Mouse (Mus musculus): ENCODE results near the gene Camk1d. TPM values are rescaled to one million over a fixed set of nuclear protein-coding genes. Genes with fewer than 3 reads are reported as not detected.

The Camk1d gene
- polyA plus RNA-seq, 1 experiment, result 9.8 TPM

DNA sequence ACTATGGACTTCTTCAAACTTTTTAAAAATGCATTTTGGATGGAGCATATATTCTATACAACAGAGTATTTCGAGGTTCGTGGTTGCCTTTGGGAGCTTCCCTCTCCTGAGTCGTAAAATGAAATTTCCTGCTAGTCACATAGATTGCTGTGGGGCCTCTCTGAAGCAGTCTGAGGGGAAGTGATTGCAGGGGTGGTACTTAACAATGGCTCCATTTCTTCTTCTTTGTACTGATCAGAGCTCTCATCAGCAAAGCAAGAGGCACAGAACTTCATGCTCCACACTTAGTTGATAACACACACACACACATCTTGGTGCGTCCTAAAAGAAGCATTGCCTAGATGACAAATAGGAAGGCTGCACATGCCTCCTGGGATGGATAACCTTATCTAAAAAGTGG lies 114.6 kb downstream of the Camk1d start:
- WGBS, result 19% methylated on average over 4 of the region's 4 CpGs
- TF ChIP-seq CTCF (IDR thresholded peaks at IDR 0.05; ENCODE audit: control insufficient read depth, insufficient read depth, low read length) (no peak), POLR2A (IDR thresholded peaks at IDR 0.05; ENCODE audit: borderline replicate concordance, control insufficient read depth, low read depth, low read length) (no peak)
- Histone ChIP-seq H3K4me3 (replicated peaks; ENCODE audit: control insufficient read depth, low read depth, low read length) (no peak overlapping the region), H3K4me1 (ENCODE audit: control insufficient read depth, insufficient read depth, low read length) (no peaks in the 10 kb centered on the region), H3K27ac (ENCODE audit: control insufficient read depth, insufficient read depth, low read depth, low read length, poor library complexity) (no peak overlapping the region)

GRCm38 (mm10) chr2:5598533-5598932 lies 115.8 kb downstream of the Camk1d start:
- TF ChIP-seq CTCF (IDR thresholded peaks at IDR 0.05; ENCODE audit: control insufficient read depth, insufficient read depth, low read length) (no peak), POLR2A (IDR thresholded peaks at IDR 0.05; ENCODE audit: borderline replicate concordance, control insufficient read depth, low read depth, low read length) (no peak)
- 85% methylated on average over 5 of the region's 5 CpGs for WGBS
- Histone ChIP-seq H3K4me1 (ENCODE audit: control insufficient read depth, insufficient read depth, low read length) (no peaks in the 10 kb centered on the region), H3K4me3 (replicated peaks; ENCODE audit: control insufficient read depth, low read depth, low read length) (no peak overlapping the region), H3K27ac (ENCODE audit: control insufficient read depth, insufficient read depth, low read depth, low read length, poor library complexity) (no peak overlapping the region)

GRCm38 (mm10) chr2:5596882-5597281 lies 117.4 kb downstream of the Camk1d start:
- no peak overlapping the region for H3K27ac ChIP-seq (ENCODE audit: control insufficient read depth, insufficient read depth, low read depth, low read length, poor library complexity)
- TF ChIP-seq CTCF (IDR thresholded peaks at IDR 0.05; ENCODE audit: control insufficient read depth, insufficient read depth, low read length), result no peak
- no peak for TF ChIP-seq POLR2A (IDR thresholded peaks at IDR 0.05; ENCODE audit: borderline replicate concordance, control insufficient read depth, low read depth, low read length)
- 8% methylated on average over 12 of the region's 12 CpGs for WGBS
- H3K4me1 ChIP-seq (ENCODE audit: control insufficient read depth, insufficient read depth, low read length), result no peaks in the 10 kb centered on the region
- H3K4me3 ChIP-seq (replicated peaks; ENCODE audit: control insufficient read depth, low read depth, low read length), result no peak overlapping the region

- Histone ChIP-seq H3K27ac (ENCODE audit: control insufficient read depth, insufficient read depth, low read depth, low read length, poor library complexity) (no peak overlapping the region), H3K4me3 (replicated peaks; ENCODE audit: control insufficient read depth, low read depth, low read length) (no peak overlapping the region)
- 84% methylated on average over 8 of the region's 8 CpGs for WGBS
Measured at GRCm38 (mm10) chr2:5595356-5596191, 118.7 kb downstream of the Camk1d start.

GRCm38 (mm10) chr2:5592461-5593136 lies 121.7 kb downstream of the Camk1d start:
- Histone ChIP-seq H3K27ac (ENCODE audit: control insufficient read depth, insufficient read depth, low read depth, low read length, poor library complexity) (no peak overlapping the region), H3K4me1 (ENCODE audit: control insufficient read depth, insufficient read depth, low read length) (no peaks in the 10 kb centered on the region), H3K4me3 (replicated peaks; ENCODE audit: control insufficient read depth, low read depth, low read length) (no peak overlapping the region)
- TF ChIP-seq POLR2A (IDR thresholded peaks at IDR 0.05; ENCODE audit: borderline replicate concordance, control insufficient read depth, low read depth, low read length) (no peak), CTCF (IDR thresholded peaks at IDR 0.05; ENCODE audit: control insufficient read depth, insufficient read depth, low read length) (no peak)
- WGBS, result 34% methylated on average over 6 of the region's 6 CpGs

More at GRCm38 (mm10) chr2:5595356-5596191, 118.7 kb downstream of the Camk1d start:
- TF ChIP-seq POLR2A (IDR thresholded peaks at IDR 0.05; ENCODE audit: borderline replicate concordance, control insufficient read depth, low read depth, low read length) (no peak), CTCF (IDR thresholded peaks at IDR 0.05; ENCODE audit: control insufficient read depth, insufficient read depth, low read length) (no peak)
- H3K4me1 ChIP-seq (ENCODE audit: control insufficient read depth, insufficient read depth, low read length), result no peaks in the 10 kb centered on the region

GRCm38 (mm10) chr2:5590074-5590473 lies 124.2 kb downstream of the Camk1d start:
- Histone ChIP-seq H3K27ac (ENCODE audit: control insufficient read depth, insufficient read depth, low read depth, low read length, poor library complexity) (no peak overlapping the region), H3K4me1 (ENCODE audit: control insufficient read depth, insufficient read depth, low read length) (no peaks in the 10 kb centered on the region), H3K4me3 (replicated peaks; ENCODE audit: control insufficient read depth, low read depth, low read length) (no peak overlapping the region)
- TF ChIP-seq CTCF (IDR thresholded peaks at IDR 0.05; ENCODE audit: control insufficient read depth, insufficient read depth, low read length) (no peak), POLR2A (IDR thresholded peaks at IDR 0.05; ENCODE audit: borderline replicate concordance, control insufficient read depth, low read depth, low read length) (no peak)
- WGBS, result 65% methylated on average over 5 of the region's 5 CpGs

DNA sequence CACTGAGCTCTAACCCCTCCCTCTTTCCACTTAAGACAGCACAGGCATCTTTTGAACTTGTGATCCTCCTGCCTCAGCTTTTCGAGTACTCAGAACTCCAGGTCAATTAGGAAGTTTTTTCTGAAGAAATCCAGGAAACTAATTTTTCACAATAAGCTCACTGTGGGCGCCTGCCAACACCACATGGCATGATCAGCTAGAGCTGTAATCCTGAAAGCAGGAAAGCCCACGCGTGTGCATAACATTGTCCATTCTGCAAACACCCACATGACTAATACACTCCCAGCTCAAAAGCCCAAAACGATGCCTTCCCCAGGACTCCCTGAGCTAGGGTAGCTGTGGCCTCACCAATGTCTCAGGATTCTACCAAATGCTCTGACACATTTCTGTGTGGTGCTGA lies 125.2 kb downstream of the Camk1d start:
- Histone ChIP-seq H3K27ac (ENCODE audit: control insufficient read depth, insufficient read depth, low read depth, low read length, poor library complexity) (no peak overlapping the region), H3K4me3 (replicated peaks; ENCODE audit: control insufficient read depth, low read depth, low read length) (no peak overlapping the region), H3K4me1 (ENCODE audit: control insufficient read depth, insufficient read depth, low read length) (no peaks in the 10 kb centered on the region)
- 80% methylated on average over 5 of the region's 5 CpGs for WGBS
- TF ChIP-seq CTCF (IDR thresholded peaks at IDR 0.05; ENCODE audit: control insufficient read depth, insufficient read depth, low read length) (no peak), POLR2A (IDR thresholded peaks at IDR 0.05; ENCODE audit: borderline replicate concordance, control insufficient read depth, low read depth, low read length) (no peak)

DNA sequence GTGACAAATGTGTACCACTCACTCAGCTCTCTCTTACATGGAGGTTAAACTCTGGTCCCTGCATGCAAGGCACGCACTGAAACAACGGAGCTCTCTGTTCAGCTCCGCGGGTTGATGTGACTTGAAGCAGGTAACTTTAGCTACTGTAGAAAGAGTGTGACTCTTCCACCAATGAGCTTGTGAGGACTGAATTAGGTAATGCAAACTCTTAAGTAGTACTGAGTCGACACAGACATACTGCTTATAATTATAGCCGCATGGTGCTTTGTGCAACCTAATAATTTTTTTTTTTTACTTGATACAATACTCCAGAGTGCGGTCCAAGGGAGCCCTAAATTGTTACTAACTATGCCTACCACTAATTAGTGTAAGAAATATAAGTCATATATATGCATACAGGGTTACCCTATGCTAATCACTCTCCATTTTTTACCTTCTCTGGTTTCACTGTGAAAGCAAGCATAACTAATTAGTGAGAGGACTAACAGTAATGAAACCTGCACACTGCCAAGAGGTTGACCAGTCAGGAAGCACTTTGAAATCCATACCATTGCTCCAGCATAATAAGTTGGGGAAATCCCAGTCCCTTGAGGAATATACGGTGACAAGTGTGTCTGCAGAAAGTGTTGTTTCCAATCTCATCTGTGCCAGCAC lies 125.9 kb downstream of the Camk1d start:
- WGBS, result 90% methylated on average over 8 of the region's 8 CpGs
- no peaks in the 10 kb centered on the region for H3K4me1 ChIP-seq (ENCODE audit: control insufficient read depth, insufficient read depth, low read length)

More for the DNA sequence above, 125.9 kb downstream of the Camk1d start:
- Histone ChIP-seq H3K4me3 (replicated peaks; ENCODE audit: control insufficient read depth, low read depth, low read length) (no peak overlapping the region), H3K27ac (ENCODE audit: control insufficient read depth, insufficient read depth, low read depth, low read length, poor library complexity) (no peak overlapping the region)
- TF ChIP-seq POLR2A (IDR thresholded peaks at IDR 0.05; ENCODE audit: borderline replicate concordance, control insufficient read depth, low read depth, low read length) (no peak), CTCF (IDR thresholded peaks at IDR 0.05; ENCODE audit: control insufficient read depth, insufficient read depth, low read length) (no peak)

All from bone marrow, adult 2 months (tissue).